Mouse (Mus musculus): Measurements from ENCODE around the gene Rsph1.

DNA sequence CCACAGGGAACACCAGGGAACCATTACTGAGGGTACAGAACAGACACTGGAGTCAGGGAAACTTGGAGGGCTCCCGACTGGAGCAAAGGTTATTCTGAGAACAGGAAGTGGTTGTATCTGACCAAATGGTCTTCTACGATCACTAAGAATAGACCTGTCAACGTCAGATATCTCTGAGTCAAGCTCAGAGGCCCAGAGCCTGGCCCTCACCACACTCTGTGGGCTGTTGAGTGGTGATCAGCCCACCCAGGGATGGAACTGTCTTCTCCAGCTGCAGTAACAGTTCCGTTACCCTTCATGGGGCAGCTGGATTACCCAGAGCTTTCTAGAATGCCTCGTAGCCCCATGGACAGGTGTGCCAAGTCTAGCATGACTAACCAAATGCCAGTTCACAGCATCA, 31.9 kb downstream of the Rsph1 start:
- TF ChIP-seq MYOD1 (IDR thresholded peaks at IDR 0.05; ENCODE audit: control insufficient read depth in 1 of 3, insufficient read length in 2 of 3, low read depth in 2 of 3): no peak
- TF ChIP-seq POLR2A (IDR thresholded peaks at IDR 0.05; ENCODE audit: insufficient read length, low read depth): no peak
- no peak for TF ChIP-seq E2F4 (IDR thresholded peaks at IDR 0.05; ENCODE audit: insufficient read depth)
- TF ChIP-seq USF1 (IDR thresholded peaks at IDR 0.05; ENCODE audit: low read depth): no peak
- no peak for TF ChIP-seq TCF12 (IDR thresholded peaks at IDR 0.05; ENCODE audit: insufficient read depth, poor library complexity, severe bottlenecking)
- TF ChIP-seq MYOG (IDR thresholded peaks at IDR 0.05; ENCODE audit: control insufficient read depth in 1 of 3, insufficient read depth in 1 of 3, insufficient read length in 2 of 3, low read depth in 2 of 3): no peak
- TF ChIP-seq MAX (IDR thresholded peaks at IDR 0.05; ENCODE audit: low read depth): no peak
